Mouse (Mus musculus) C2C12 (cell line): ENCODE measurements around the gene Herpud2. TPM values are rescaled to one million over a fixed set of nuclear protein-coding genes. Genes with fewer than 3 reads are reported as not detected.

ENCODE experiments used
- H3K27me3 ChIP-seq: one replicate; pipeline ENCODE4 v1.6.1; 2011; ENCODE audit not compliant: control insufficient read depth, insufficient read depth, insufficient read length
- H3K36me3 ChIP-seq: one replicate; pipeline ENCODE4 v1.6.1; 2011; ENCODE audit not compliant: control insufficient read depth, insufficient read depth
- H3K4me3 ChIP-seq: one replicate; pipeline ENCODE4 v1.5.1; 2011; ENCODE audit warnings: mild to moderate bottlenecking, control low read depth; ENCODE audit not compliant: poor library complexity, insufficient read depth, severe bottlenecking
- H3K79me2 ChIP-seq: one replicate; pipeline ENCODE4 v1.6.1; 2011; ENCODE audit not compliant: control insufficient read depth, insufficient read depth
- H3K79me3 ChIP-seq: one replicate; pipeline ENCODE4 v1.6.1; 2011; ENCODE audit warnings: low read depth, control low read depth
- H3ac ChIP-seq: one replicate; pipeline ENCODE3; 2011; ENCODE audit warnings: low read depth; ENCODE audit not compliant: control insufficient read depth, insufficient read length
- CEBPB ChIP-seq: IDR thresholded peaks from one replicate; pipeline ENCODE4 v1.6.1; 2011; ENCODE audit warnings: low read depth, mild to moderate bottlenecking, control low read depth, moderate library complexity
- CTCF ChIP-seq: IDR thresholded peaks from one replicate; pipeline ENCODE4 v1.5.1; 2011; ENCODE audit not compliant: control insufficient read depth, insufficient read depth, insufficient read length
- FOSL1 ChIP-seq: IDR thresholded peaks from one replicate; pipeline ENCODE4 v1.8.0; 2011; ENCODE audit warnings: mild to moderate bottlenecking, low read length; ENCODE audit not compliant: poor library complexity, insufficient read depth, severe bottlenecking
- MAX ChIP-seq: IDR thresholded peaks from one replicate; pipeline ENCODE4 v1.6.1; 2011; ENCODE audit warnings: mild to moderate bottlenecking, control low read depth
- MYOD1 ChIP-seq: IDR thresholded peaks from one replicate; pipeline ENCODE4 v1.6.1; 2011; ENCODE audit warnings: low read depth; ENCODE audit not compliant: control insufficient read depth, insufficient read length
- MYOG ChIP-seq: IDR thresholded peaks from one replicate; pipeline ENCODE4 v1.6.1; 2011; ENCODE audit not compliant: control insufficient read depth, insufficient read length; ENCODE audit errors: extremely low read depth
- USF1 ChIP-seq: IDR thresholded peaks from one replicate; pipeline ENCODE4 v1.6.1; 2011; ENCODE audit warnings: low read depth, mild to moderate bottlenecking, control low read depth, moderate library complexity
- polyA plus RNA-seq: library from polyadenylated mRNA; unstranded; fragments of >200 nt; fragmentation: generic; extraction: Trizol; gene quantifications from one replicate; pipeline ENCODE4 v1.2.1, GENCODE M21; 2012; ENCODE audit warnings: missing spikeins

Gene Herpud2
- polyA plus RNA-seq, 1 experiment: 8.9 TPM

DNA sequence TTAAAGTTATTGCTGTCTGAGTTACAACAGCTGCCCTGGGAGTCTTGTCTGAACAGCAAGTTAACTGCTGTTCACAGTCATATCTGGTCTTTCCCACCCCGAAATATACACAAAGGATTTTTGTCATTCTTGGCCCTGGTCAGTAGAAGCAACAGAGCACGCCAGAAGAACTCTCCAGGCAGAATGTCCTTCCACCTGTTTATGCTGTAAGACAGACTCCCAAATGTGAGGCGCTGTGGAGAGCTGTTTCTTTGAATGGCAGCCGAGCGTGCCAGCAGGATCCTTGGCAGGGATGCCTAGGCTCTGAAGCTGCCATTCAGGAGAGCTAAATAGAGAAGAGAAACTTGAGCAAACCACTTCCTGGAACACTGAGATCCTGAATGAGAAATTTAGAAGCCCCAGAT lies 23.4 kb upstream of the Herpud2 start:
- Histone ChIP-seq H3K79me2 (no peaks in the 10 kb centered on the region), H3K36me3 (no peaks in the 10 kb centered on the region), H3ac (no peak overlapping the region), H3K4me3 (no peak overlapping the region), H3K27me3 (no peaks in the 10 kb centered on the region), H3K79me3 (no peaks in the 10 kb centered on the region)
- TF ChIP-seq USF1 (no peak), MYOG (no peak), CTCF (no peak), MYOD1 (no peak), MAX (no peak), FOSL1 (no peak), CEBPB (no peak)

GRCm38 (mm10) chr9:25174614-25175013 lies 23.0 kb upstream of the Herpud2 start:
- Histone ChIP-seq H3K79me2 (no peaks in the 10 kb centered on the region), H3ac (no peak overlapping the region), H3K27me3 (no peaks in the 10 kb centered on the region), H3K36me3 (no peaks in the 10 kb centered on the region), H3K79me3 (no peaks in the 10 kb centered on the region), H3K4me3 (no peak overlapping the region)
- no peak for TF ChIP-seq CTCF
- no peak for TF ChIP-seq MYOD1
- TF ChIP-seq CEBPB: no peak
- no peak for TF ChIP-seq MYOG
- no peak for TF ChIP-seq USF1
- TF ChIP-seq MAX: no peak
- TF ChIP-seq FOSL1: no peak

DNA sequence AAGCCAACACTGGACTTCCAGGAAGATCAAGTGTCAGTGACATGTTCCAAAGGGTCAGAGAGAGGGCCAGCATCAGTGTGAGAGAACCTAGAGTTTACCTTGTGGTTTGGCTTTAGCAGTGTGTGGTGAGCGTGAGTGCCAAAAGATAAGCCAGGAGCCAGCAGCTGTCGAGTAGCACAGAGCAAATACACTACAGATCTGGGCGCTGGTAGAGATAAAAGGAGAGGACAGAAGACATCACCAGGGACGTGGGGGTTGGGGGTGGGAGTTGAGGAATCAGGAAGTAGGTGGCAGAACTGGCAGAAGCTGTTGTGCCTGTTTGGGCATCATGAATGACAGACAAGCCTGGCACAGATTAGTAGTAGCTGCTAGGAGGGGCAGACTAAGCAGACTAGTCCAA lies 21.6 kb upstream of the Herpud2 start:
- no peaks in the 10 kb centered on the region for H3K79me3 ChIP-seq
- H3K27me3 ChIP-seq: no peaks in the 10 kb centered on the region
- H3K79me2 ChIP-seq: no peaks in the 10 kb centered on the region
- no peak overlapping the region for H3K4me3 ChIP-seq
- H3ac ChIP-seq: no peak overlapping the region
- no peaks in the 10 kb centered on the region for H3K36me3 ChIP-seq
- no peak for TF ChIP-seq CEBPB
- TF ChIP-seq MYOD1: peak; percentile 79
- TF ChIP-seq MYOG: no peak
- no peak for TF ChIP-seq FOSL1

GRCm38 (mm10) chr9:25169626-25170025 lies 18.0 kb upstream of the Herpud2 start:
- no peaks in the 10 kb centered on the region for H3K79me3 ChIP-seq
- H3K27me3 ChIP-seq: no peaks in the 10 kb centered on the region
- TF ChIP-seq MYOD1 (no peak), CTCF (no peak), MAX (no peak), MYOG (no peak), USF1 (no peak), CEBPB (no peak), FOSL1 (no peak)
- H3K79me2 ChIP-seq: no peaks in the 10 kb centered on the region
- no peaks in the 10 kb centered on the region for H3K36me3 ChIP-seq
- H3ac ChIP-seq: no peak overlapping the region
- H3K4me3 ChIP-seq: no peak overlapping the region

GRCm38 (mm10) chr9:25167458-25168084 lies 16.0 kb upstream of the Herpud2 start:
- Histone ChIP-seq H3K79me3 (no peaks in the 10 kb centered on the region), H3K27me3 (no peaks in the 10 kb centered on the region), H3K36me3 (no peaks in the 10 kb centered on the region), H3ac (no peak overlapping the region), H3K79me2 (no peaks in the 10 kb centered on the region), H3K4me3 (no peak overlapping the region)
- peak; percentile 84 for TF ChIP-seq CTCF
- no peak for TF ChIP-seq USF1
- TF ChIP-seq MYOD1: no peak
- no peak for TF ChIP-seq FOSL1
- TF ChIP-seq MAX: no peak
- TF ChIP-seq CEBPB: peak; percentile 25
- TF ChIP-seq MYOG: no peak

- Histone ChIP-seq H3K27me3 (no peaks in the 10 kb centered on the region), H3K4me3 (no peak overlapping the region), H3K36me3 (no peaks in the 10 kb centered on the region), H3K79me2 (no peaks in the 10 kb centered on the region), H3K79me3 (no peaks in the 10 kb centered on the region), H3ac (no peak overlapping the region)
- TF ChIP-seq MYOG (no peak), FOSL1 (no peak), CEBPB (no peak), MYOD1 (no peak), MAX (no peak), CTCF (no peak), USF1 (no peak)
These were observed 6.6 kb upstream of the Herpud2 start for GRCm38 (mm10) chr9:25158218-25158617.
